Mouse (Mus musculus) C2C12 (cell line): ENCODE data around the gene Cadps2. TPM values are rescaled to one million over a fixed set of nuclear protein-coding genes. Genes with fewer than 3 reads are reported as not detected.

ENCODE experiments used
- H3K27me3 ChIP-seq: one replicate; pipeline ENCODE4 v1.6.1; 2011; ENCODE audit not compliant: control insufficient read depth, insufficient read depth, insufficient read length
- H3K36me3 ChIP-seq: one replicate; pipeline ENCODE4 v1.6.1; 2011; ENCODE audit not compliant: control insufficient read depth, insufficient read depth
- H3K4me3 ChIP-seq: one replicate; pipeline ENCODE4 v1.5.1; 2011; ENCODE audit warnings: mild to moderate bottlenecking, control low read depth; ENCODE audit not compliant: poor library complexity, insufficient read depth, severe bottlenecking
- H3K79me2 ChIP-seq: one replicate; pipeline ENCODE4 v1.6.1; 2011; ENCODE audit not compliant: control insufficient read depth, insufficient read depth
- H3K79me3 ChIP-seq: one replicate; pipeline ENCODE4 v1.6.1; 2011; ENCODE audit warnings: low read depth, control low read depth
- H3ac ChIP-seq: one replicate; pipeline ENCODE3; 2011; ENCODE audit warnings: low read depth; ENCODE audit not compliant: control insufficient read depth, insufficient read length
- CEBPB ChIP-seq: IDR thresholded peaks from one replicate; pipeline ENCODE4 v1.6.1; 2011; ENCODE audit warnings: low read depth, mild to moderate bottlenecking, control low read depth, moderate library complexity
- CTCF ChIP-seq: IDR thresholded peaks from one replicate; pipeline ENCODE4 v1.5.1; 2011; ENCODE audit not compliant: control insufficient read depth, insufficient read depth, insufficient read length
- FOSL1 ChIP-seq: IDR thresholded peaks from one replicate; pipeline ENCODE4 v1.8.0; 2011; ENCODE audit warnings: mild to moderate bottlenecking, low read length; ENCODE audit not compliant: poor library complexity, insufficient read depth, severe bottlenecking
- MAX ChIP-seq: IDR thresholded peaks from one replicate; pipeline ENCODE4 v1.6.1; 2011; ENCODE audit warnings: mild to moderate bottlenecking, control low read depth
- MYOD1 ChIP-seq: IDR thresholded peaks from one replicate; pipeline ENCODE4 v1.6.1; 2011; ENCODE audit warnings: low read depth; ENCODE audit not compliant: control insufficient read depth, insufficient read length
- MYOG ChIP-seq: IDR thresholded peaks from one replicate; pipeline ENCODE4 v1.6.1; 2011; ENCODE audit not compliant: control insufficient read depth, insufficient read length; ENCODE audit errors: extremely low read depth
- USF1 ChIP-seq: IDR thresholded peaks from one replicate; pipeline ENCODE4 v1.6.1; 2011; ENCODE audit warnings: low read depth, mild to moderate bottlenecking, control low read depth, moderate library complexity
- polyA plus RNA-seq: library from polyadenylated mRNA; unstranded; fragments of >200 nt; fragmentation: generic; extraction: Trizol; gene quantifications from one replicate; pipeline ENCODE4 v1.2.1, GENCODE M21; 2012; ENCODE audit warnings: missing spikeins

Cadps2 gene
- polyA plus RNA-seq, 1 experiment = not detected

DNA sequence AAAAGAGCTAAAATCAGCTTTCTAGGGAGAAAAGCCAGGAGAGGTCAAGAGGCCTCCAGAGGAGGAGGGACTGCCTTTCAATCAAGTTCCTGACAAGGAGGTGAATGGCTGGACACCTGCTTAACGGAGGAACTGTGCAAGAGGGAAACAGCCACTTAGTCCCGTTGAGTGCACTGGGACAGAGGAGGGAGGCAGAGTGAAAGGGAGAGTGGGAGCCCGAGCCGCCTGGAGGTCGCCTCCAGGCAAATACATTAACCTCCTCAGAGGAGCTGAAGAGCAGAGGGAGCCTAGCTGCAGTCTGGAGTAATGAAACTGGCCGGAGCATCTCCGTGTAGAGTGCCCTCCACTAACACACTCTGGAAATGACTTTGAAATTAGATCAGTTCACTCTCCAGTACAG, 485.7 kb downstream of the Cadps2 start:
- no peaks in the 10 kb centered on the region for H3K27me3 ChIP-seq
- no peaks in the 10 kb centered on the region for H3K79me3 ChIP-seq
- TF ChIP-seq FOSL1 = no peak
- no peak for TF ChIP-seq CTCF
- TF ChIP-seq CEBPB = no peak
- no peak for TF ChIP-seq MAX
- no peak for TF ChIP-seq MYOD1
- no peak for TF ChIP-seq USF1
- no peak for TF ChIP-seq MYOG
- H3K4me3 ChIP-seq = no peak overlapping the region
- no peaks in the 10 kb centered on the region for H3K36me3 ChIP-seq
- no peaks in the 10 kb centered on the region for H3K79me2 ChIP-seq
- H3ac ChIP-seq = no peak overlapping the region

- Histone ChIP-seq H3K79me2 (no peaks in the 10 kb centered on the region), H3ac (no peak overlapping the region), H3K4me3 (no peak overlapping the region), H3K79me3 (no peaks in the 10 kb centered on the region), H3K27me3 (no peaks in the 10 kb centered on the region), H3K36me3 (no peaks in the 10 kb centered on the region)
- TF ChIP-seq FOSL1 (no peak), MYOG (no peak), CTCF (no peak), MAX (no peak), USF1 (no peak), MYOD1 (no peak), CEBPB (no peak)
These were observed 501.7 kb downstream of the Cadps2 start for GRCm38 (mm10) chr6:23337411-23338063.

DNA sequence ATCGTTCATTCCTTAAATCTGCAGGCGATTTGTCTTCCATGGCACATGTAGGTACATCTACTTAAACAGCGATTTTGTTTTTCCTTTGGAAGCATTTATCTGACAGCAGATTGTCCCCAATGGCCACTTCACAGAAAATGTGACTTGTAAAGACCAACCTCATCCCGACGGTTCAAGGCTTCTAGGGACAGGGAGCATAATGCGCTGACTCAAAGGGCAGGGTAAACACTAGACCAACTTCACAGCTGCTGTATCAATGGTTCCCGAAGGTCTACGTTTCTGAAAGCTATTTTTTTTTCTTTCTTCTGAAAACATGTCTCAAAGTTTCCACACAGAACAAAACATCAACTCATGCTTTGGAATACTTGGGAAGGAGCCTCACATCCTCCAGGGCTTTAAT, 524.3 kb downstream of the Cadps2 start:
- H3ac ChIP-seq = no peak overlapping the region
- no peaks in the 10 kb centered on the region for H3K79me2 ChIP-seq
- TF ChIP-seq FOSL1 (no peak), CEBPB (no peak), MYOG (no peak), MAX (no peak), CTCF (no peak), MYOD1 (no peak), USF1 (no peak)
- no peaks in the 10 kb centered on the region for H3K36me3 ChIP-seq
- H3K4me3 ChIP-seq = no peak overlapping the region
- H3K27me3 ChIP-seq = no peaks in the 10 kb centered on the region
- no peaks in the 10 kb centered on the region for H3K79me3 ChIP-seq

DNA sequence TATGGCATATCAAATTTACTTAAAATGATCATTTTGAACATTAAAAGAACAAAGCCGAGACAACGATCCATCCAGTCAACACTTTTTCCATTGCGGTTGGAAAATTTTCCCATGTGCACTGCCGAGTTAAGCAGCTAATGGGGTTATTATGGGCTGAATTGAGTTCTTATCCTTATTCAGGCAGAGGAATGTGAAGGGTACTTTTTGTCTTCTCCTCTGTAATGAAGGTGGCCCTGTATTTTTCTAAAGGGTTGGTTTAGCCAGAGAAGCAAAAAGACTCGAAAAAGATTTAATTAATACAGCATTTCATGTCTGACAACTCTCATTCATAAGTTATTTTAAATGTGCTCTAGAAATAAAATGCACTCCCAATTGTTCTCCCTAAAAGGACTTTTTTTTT, 524.9 kb downstream of the Cadps2 start:
- Histone ChIP-seq H3K79me3 (no peaks in the 10 kb centered on the region), H3K36me3 (no peaks in the 10 kb centered on the region), H3ac (no peak overlapping the region), H3K27me3 (no peaks in the 10 kb centered on the region), H3K79me2 (no peaks in the 10 kb centered on the region), H3K4me3 (no peak overlapping the region)
- TF ChIP-seq CEBPB (no peak), MYOG (no peak), FOSL1 (no peak), CTCF (no peak), MAX (no peak), MYOD1 (no peak), USF1 (no peak)

GRCm38 (mm10) chr6:23306046-23306445, 533.2 kb downstream of the Cadps2 start:
- Histone ChIP-seq H3K79me2 (no peaks in the 10 kb centered on the region), H3K79me3 (no peaks in the 10 kb centered on the region), H3K4me3 (no peak overlapping the region), H3K27me3 (no peaks in the 10 kb centered on the region), H3ac (no peak overlapping the region), H3K36me3 (no peaks in the 10 kb centered on the region)
- TF ChIP-seq MAX (no peak), MYOG (no peak), CTCF (no peak), USF1 (no peak)

GRCm38 (mm10) chr6:23298596-23298995, 540.6 kb downstream of the Cadps2 start:
- no peak for TF ChIP-seq CTCF
- TF ChIP-seq MYOD1 = no peak
- no peak for TF ChIP-seq USF1
- TF ChIP-seq MAX = no peak
- no peak for TF ChIP-seq FOSL1
- no peak for TF ChIP-seq MYOG
- TF ChIP-seq CEBPB = no peak
- H3K4me3 ChIP-seq = no peak overlapping the region
- no peaks in the 10 kb centered on the region for H3K36me3 ChIP-seq
- no peaks in the 10 kb centered on the region for H3K27me3 ChIP-seq
- no peak overlapping the region for H3ac ChIP-seq
- H3K79me2 ChIP-seq = no peaks in the 10 kb centered on the region
- H3K79me3 ChIP-seq = no peaks in the 10 kb centered on the region
